Mouse (Mus musculus) intestine, embryonic 14.5 days (tissue): ENCODE measurements around the gene Lyve1. TPM values are rescaled to one million over a fixed set of nuclear protein-coding genes. Genes with fewer than 3 reads are reported as not detected.
"Not testable (repeated sequence)": the region's sequence is repeated elsewhere in the genome, so short reads cannot be mapped to it uniquely, and the experiment has no call there.

Experiments
- ATAC-seq: fragments of 200-750 bp; cut with Nextera tagmentation; replicated peaks from 2 replicates; pipeline ENCODE4 v1.8.0; 2017; ENCODE audit warnings: low read depth, moderate number of reproducible peaks, moderate TSS enrichment, moderate library complexity; ENCODE audit not compliant: low FRiP score, low TSS enrichment
- DNase-seq: peaks from one replicate; pipeline ENCODE4 v3.0.0-alpha.2; 2018; ENCODE audit warnings: low spot score
- H3K27ac ChIP-seq: fragments of 300-500 bp; sonication (generic); 2 replicates; pipeline ENCODE4 v1.5.1; 2014; ENCODE audit warnings: low read depth, mild to moderate bottlenecking, control low read depth
- H3K27me3 ChIP-seq: fragments of 300-500 bp; sonication (generic); replicated peaks from 2 replicates; pipeline ENCODE4 v1.6.1; 2014; ENCODE audit warnings: low read length, control low read depth; ENCODE audit not compliant: control insufficient read depth, insufficient read depth
- H3K36me3 ChIP-seq: fragments of 300-500 bp; sonication (generic); 2 replicates; pipeline ENCODE4 v1.6.1; 2014; ENCODE audit warnings: low read length, control low read depth; ENCODE audit not compliant: control insufficient read depth, insufficient read depth
- H3K4me1 ChIP-seq: fragments of 300-500 bp; sonication (generic); replicated peaks from 2 replicates; pipeline ENCODE4 v1.6.1; 2014; ENCODE audit warnings: low read length, control low read depth, mixed read lengths; ENCODE audit not compliant: control insufficient read depth, insufficient read depth
- H3K4me2 ChIP-seq: fragments of 300-500 bp; sonication (generic); 2 replicates; pipeline ENCODE4 v1.6.1; 2014; ENCODE audit warnings: low read length
- H3K4me3 ChIP-seq: fragments of 300-500 bp; sonication (generic); 2 replicates; pipeline ENCODE4 v1.5.1; 2014; ENCODE audit warnings: low read depth, low read length, control low read depth, mixed read lengths
- H3K9ac ChIP-seq: fragments of 300-500 bp; sonication (generic); 2 replicates; pipeline ENCODE4 v1.6.1; 2014; ENCODE audit warnings: mild to moderate bottlenecking, low read length
- H3K9me3 ChIP-seq: fragments of 300-500 bp; sonication (generic); 2 replicates; pipeline ENCODE4 v1.6.1; 2016; ENCODE audit warnings: low read length, control low read depth; ENCODE audit not compliant: control insufficient read depth
- WGBS: fragments of 180-500 bp; shearing (Covaris S2); extraction: QIAGEN DNeasy Blood & Tissue Kit; methylation state at CpG from one replicate; pipeline ENCODE4 v1.1.7; 2014; 5-methylcytosine and 5-hydroxymethylcytosine counted together
- polyA plus RNA-seq: library from polyadenylated mRNA; unstranded; fragments of >200 nt; fragmentation: Nextera tagmentation; extraction: Ambion mirVana; gene quantifications from 2 replicates; pipeline ENCODE4 v1.2.1, GENCODE M21; 2014

Gene Lyve1
- 7.8 and 10.3 TPM in 2 replicates for polyA plus RNA-seq

- Histone ChIP-seq H3K36me3 (no peaks in the 10 kb centered on the region; the same call in 1 of the 2 replicates), H3K9me3 (no peaks in the 10 kb centered on the region), H3K27me3 (no peaks in the 10 kb centered on the region), H3K9ac (no peak within 1 kb of the TSS), H3K27ac (0 out of 2 replicates have a peak within 1 kb of the TSS, but pooled peaks have one; percentile 0), H3K4me3 (no peak within 1 kb of the TSS), H3K4me2 (no peak within 1 kb of the TSS), H3K4me1 (peaks cover 26% of the 10 kb centered on the region; the same call in 1 of the 2 replicates)
- WGBS = 62% methylated on average over 12 of the region's 12 CpGs
- ATAC-seq (no peak), DNase-seq (no peak)
These were observed at the start of gene Lyve1 for GRCm38 (mm10) chr7:110862751-110863289. Lyve1 (minus strand) TSS chr7:110863239.

DNA sequence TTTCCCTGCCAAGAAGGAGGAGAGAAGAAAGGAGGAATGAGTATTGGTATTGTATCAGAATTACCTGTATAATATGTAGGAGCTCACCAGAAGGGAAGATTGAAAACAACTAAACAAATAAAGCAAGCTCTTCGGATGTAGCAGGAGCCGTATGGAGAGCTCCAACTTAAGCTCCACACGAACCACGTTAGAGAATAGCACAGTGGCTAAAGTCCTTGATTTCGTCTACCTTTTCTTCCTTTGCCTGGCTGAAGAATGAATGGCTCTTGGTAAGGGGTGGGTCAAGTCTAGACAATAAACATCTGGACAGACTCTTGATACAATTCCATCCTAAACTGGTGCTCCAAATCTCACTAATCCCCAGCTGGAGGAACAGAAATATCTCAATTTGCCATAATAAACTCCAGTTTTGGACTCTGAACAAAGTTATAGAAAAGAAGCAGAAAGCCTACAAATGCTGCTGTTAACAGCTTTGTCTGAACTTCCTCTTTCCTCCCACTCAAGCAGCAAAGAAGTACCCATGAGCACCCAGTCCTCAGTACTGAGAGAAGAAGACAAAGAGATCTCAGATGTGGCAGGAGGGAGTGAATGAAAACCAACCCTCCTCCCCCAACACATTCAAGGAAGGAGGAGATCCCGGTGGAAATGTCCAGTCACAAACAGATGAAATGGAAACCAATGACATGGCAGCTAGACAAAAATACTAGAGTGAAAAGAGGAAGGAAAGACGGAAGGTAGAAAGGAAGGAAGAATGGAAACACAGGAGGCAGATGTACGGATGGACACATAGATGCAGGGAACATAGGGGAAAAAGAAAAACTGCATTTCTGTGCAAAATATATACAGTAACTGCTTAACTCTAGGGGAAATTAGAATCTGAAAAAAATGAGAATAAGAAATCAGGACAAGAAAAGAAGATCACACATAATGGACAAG, 45.4 kb upstream of the Lyve1 start:
- peaks cover 31% of the 10 kb centered on the region for H3K36me3 ChIP-seq
- H3K27ac ChIP-seq = no peak overlapping the region
- H3K4me3 ChIP-seq = no peak overlapping the region
- ATAC-seq (no peak), DNase-seq (no peak)
- H3K4me1 ChIP-seq = no peaks in the 10 kb centered on the region
- H3K9me3 ChIP-seq = no peaks in the 10 kb centered on the region
- 76% methylated on average over 8 of the region's 8 CpGs for WGBS
- H3K9ac ChIP-seq = no peak overlapping the region
- H3K27me3 ChIP-seq = no peaks in the 10 kb centered on the region
- H3K4me2 ChIP-seq = no peak overlapping the region

GRCm38 (mm10) chr7:110906566-110906965, 43.5 kb upstream of the Lyve1 start:
- no peaks in the 10 kb centered on the region for H3K4me1 ChIP-seq
- H3K4me2 ChIP-seq = no peak overlapping the region
- no peaks in the 10 kb centered on the region for H3K9me3 ChIP-seq
- H3K27ac ChIP-seq = no peak overlapping the region
- DNase-seq = no peak
- no peak overlapping the region for H3K4me3 ChIP-seq
- H3K9ac ChIP-seq = no peak overlapping the region
- H3K27me3 ChIP-seq = no peaks in the 10 kb centered on the region
- WGBS = 73% methylated on average over 2 of the region's 2 CpGs
- peaks cover 43% of the 10 kb centered on the region for H3K36me3 ChIP-seq
- no peak for ATAC-seq

GRCm38 (mm10) chr7:110903226-110903625, 40.2 kb upstream of the Lyve1 start:
- Histone ChIP-seq H3K36me3 (peaks cover 61% of the 10 kb centered on the region), H3K4me3 (no peak overlapping the region), H3K27ac (no peak overlapping the region), H3K9ac (no peak overlapping the region), H3K4me2 (no peak overlapping the region), H3K27me3 (no peaks in the 10 kb centered on the region), H3K9me3 (no peaks in the 10 kb centered on the region), H3K4me1 (no peaks in the 10 kb centered on the region)
- WGBS = 64% methylated on average over 7 of the region's 7 CpGs
- no peak for DNase-seq
- no peak for ATAC-seq

DNA sequence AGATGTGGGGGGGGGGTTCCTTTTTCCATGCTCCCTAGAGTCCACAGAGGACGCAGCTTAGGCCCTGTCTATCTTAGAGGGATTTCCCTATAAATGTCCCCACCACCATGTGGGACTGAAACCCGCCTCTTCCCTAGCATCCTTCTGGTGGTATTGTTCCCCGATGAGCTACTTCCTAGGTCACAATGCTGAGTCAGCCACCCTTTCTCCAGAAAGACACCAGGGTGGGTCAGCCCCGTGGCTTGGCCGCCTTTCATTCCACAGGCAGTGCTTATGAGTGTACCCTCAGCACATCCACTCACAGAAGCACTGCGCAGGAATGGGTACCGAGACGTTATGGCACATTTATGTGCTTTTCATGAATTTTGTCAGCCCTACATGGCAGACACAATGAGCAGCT, 34.2 kb upstream of the Lyve1 start:
- peaks cover 25% of the 10 kb centered on the region for H3K4me1 ChIP-seq
- DNase-seq = no peak
- H3K4me2 ChIP-seq = no peak overlapping the region
- H3K9ac ChIP-seq = no peak overlapping the region
- H3K4me3 ChIP-seq = no peak overlapping the region
- peaks cover 31% of the 10 kb centered on the region for H3K36me3 ChIP-seq
- H3K27ac ChIP-seq = no peak overlapping the region
- no peak for ATAC-seq
- H3K27me3 ChIP-seq = no peaks in the 10 kb centered on the region
- no peaks in the 10 kb centered on the region for H3K9me3 ChIP-seq
- WGBS = 89% methylated on average over 8 of the region's 8 CpGs

- Histone ChIP-seq H3K36me3 (peaks cover 24% of the 10 kb centered on the region), H3K9ac (no peak overlapping the region), H3K4me3 (no peak overlapping the region), H3K27me3 (no peaks in the 10 kb centered on the region), H3K9me3 (no peaks in the 10 kb centered on the region), H3K27ac (no peak overlapping the region), H3K4me1 (peaks cover 25% of the 10 kb centered on the region), H3K4me2 (no peak overlapping the region)
- ATAC-seq = no peak
- DNase-seq = no peak
- WGBS = 91% methylated on average over 7 of the region's 7 CpGs
These were observed 33.4 kb upstream of the Lyve1 start for GRCm38 (mm10) chr7:110896453-110896852.

DNA sequence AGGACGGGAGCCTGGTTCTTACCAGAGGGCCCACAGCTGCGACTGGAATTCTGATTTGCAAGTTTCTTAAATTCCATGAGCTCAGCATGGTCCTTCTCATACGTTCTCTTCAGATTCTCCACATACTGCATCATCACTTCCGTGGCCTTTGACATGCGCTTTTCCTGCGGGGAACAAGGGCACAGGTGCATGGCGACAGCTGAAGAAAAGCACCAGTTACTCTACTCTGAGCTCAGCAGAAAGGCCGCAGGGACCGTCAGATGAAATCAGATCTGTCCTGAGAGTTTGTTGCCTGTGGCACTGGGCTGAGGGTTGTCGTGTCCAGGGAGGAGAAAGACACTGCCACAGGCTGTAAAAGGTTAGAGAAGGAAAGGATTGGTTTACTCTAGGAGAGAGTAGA, 32.7 kb upstream of the Lyve1 start:
- not testable (repeated sequence) for H3K9me3 ChIP-seq, ATAC-seq, H3K4me3 ChIP-seq, H3K27me3 ChIP-seq, H3K4me2 ChIP-seq, DNase-seq, H3K27ac ChIP-seq, H3K9ac ChIP-seq
- Histone ChIP-seq H3K4me1 (peaks cover 29% of the 10 kb centered on the region), H3K36me3 (peaks cover 20% of the 10 kb centered on the region)
- 86% methylated on average over 10 of the region's 10 CpGs for WGBS

GRCm38 (mm10) chr7:110894673-110895072, 31.6 kb upstream of the Lyve1 start:
- 65% methylated on average over 9 of the region's 9 CpGs for WGBS
- no peaks in the 10 kb centered on the region for H3K9me3 ChIP-seq
- ATAC-seq = no peak
- no peak overlapping the region for H3K4me2 ChIP-seq
- H3K27me3 ChIP-seq = no peaks in the 10 kb centered on the region
- peaks cover 12% of the 10 kb centered on the region for H3K36me3 ChIP-seq
- peak overlapping the region; percentile 86 for H3K27ac ChIP-seq
- no peak overlapping the region for H3K9ac ChIP-seq
- H3K4me3 ChIP-seq = no peak overlapping the region
- DNase-seq = no peak
- peaks cover 29% of the 10 kb centered on the region for H3K4me1 ChIP-seq
